Mouse (Mus musculus): ENCODE data around the gene Olfr394. TPM values are rescaled to one million over a fixed set of nuclear protein-coding genes. Genes with fewer than 3 reads are reported as not detected.
"Not testable (repeated sequence)": the region's sequence is repeated elsewhere in the genome, so short reads cannot be mapped to it uniquely, and the experiment has no call there.

The Olfr394 gene
- total RNA-seq (2017), result not detected in 2 replicates

DNA sequence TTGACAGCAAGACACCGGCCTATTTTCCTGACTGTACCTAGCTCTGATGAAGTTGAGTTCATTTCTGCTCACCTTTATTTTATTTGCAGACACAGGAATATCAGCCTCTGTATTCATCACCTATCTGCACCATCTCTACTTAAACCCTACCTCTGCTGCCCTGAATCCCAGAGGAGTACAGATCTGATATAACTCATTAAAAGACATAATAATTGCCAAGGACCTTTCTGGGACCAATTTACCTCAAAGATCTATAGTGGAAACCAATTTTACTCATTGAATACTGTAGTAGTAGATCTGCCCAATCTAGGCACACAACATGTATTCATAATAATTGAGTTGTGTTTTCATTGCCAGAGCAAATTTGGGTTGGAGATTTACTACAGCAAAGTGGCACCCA lies at the start of gene Olfr394:
Gene Olfr394, minus strand, starts transcription at position 101 of the 400 bp plus-strand sequence.
- no peak for ATAC-seq (replicated peaks in 1 of 2; ENCODE audit: insufficient read depth in 1 of 2, low FRiP score in 2 of 2, low TSS enrichment in 1 of 2, low read depth in 1 of 2, poor library complexity in 2 of 2, severe bottlenecking in 2 of 2)

DNA sequence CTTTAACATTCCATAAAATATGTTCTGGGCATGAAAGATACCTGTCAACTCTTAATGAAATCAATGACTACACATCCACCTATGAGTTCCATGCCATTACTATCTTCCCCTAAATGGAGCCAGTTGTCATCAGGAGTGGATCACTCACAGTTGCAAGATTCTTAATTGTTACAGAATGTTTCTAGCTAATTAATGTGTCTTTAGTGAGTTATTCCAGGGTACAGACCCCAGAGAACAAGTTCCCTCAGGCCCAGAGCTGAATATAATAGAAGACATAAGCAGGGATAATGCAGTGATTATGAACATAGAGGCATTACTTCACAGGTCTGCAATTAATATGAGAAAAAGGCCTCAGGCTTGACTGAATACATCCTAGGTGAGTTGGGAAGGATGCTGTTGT lies 45.8 kb upstream of the Olfr394 start, which contains the start of gene Olfr23:
Gene Olfr23, plus strand, starts transcription at position 301 of the 400 bp plus-strand sequence.
- ATAC-seq (replicated peaks in 1 of 2; ENCODE audit: insufficient read depth in 1 of 2, low FRiP score in 2 of 2, low TSS enrichment in 1 of 2, low read depth in 1 of 2, poor library complexity in 2 of 2, severe bottlenecking in 2 of 2), result no peak

DNA sequence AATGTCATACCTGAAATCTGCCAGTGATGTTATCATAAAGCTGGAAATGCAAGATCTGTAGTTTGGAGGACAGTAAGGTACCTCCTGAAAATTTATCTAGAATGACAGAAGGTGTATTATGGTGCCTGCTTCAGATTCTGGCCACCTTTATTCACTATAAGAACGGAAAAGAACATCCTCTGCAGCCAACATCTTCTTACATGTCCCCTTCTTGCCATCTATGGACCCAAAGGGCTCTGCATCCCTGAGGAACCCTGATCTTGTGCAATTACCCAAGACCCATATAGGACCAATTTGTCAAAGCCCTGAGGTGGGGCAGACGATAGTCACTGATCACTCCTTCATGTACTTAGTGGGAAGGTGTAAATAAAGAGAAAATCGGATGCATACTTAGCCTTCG lies 18.6 kb upstream of the Olfr394 start, which contains the start of gene Olfr395:
Gene Olfr395, minus strand, starts transcription at position 101 of the 400 bp plus-strand sequence.
- not testable (repeated sequence) for ATAC-seq (replicated peaks in 1 of 2; ENCODE audit: insufficient read depth in 1 of 2, low FRiP score in 2 of 2, low TSS enrichment in 1 of 2, low read depth in 1 of 2, poor library complexity in 2 of 2, severe bottlenecking in 2 of 2)

DNA sequence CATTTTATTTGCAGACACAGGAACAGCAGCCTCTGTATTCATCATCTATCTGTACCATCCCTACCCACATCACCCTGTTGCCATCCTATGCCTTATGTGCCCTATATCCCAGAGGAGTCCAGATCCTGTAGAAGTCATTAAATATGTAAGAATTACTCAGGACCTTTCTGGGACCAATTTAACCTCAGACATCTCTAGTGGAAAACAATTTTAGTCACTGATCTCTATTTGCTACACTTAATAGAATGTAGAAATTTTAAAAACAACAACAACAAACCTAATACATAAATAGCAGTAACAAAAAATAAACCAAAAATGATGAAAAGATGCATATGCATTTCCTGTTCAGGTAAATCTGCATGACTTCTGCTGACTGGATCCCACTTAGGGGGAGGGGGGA lies 39.2 kb downstream of the Olfr394 start, which contains the start of gene Olfr393:
Gene Olfr393, minus strand, starts transcription at position 101 of the 400 bp plus-strand sequence.
- no peak for ATAC-seq (replicated peaks in 1 of 2; ENCODE audit: insufficient read depth in 1 of 2, low FRiP score in 2 of 2, low TSS enrichment in 1 of 2, low read depth in 1 of 2, poor library complexity in 2 of 2, severe bottlenecking in 2 of 2)

Other genes starting within 250 kb of the Olfr394 start
- not detected in 2 replicates for gene Zfp735, start 202.0 kb downstream of the Olfr394 start, total RNA-seq (2017)
- gene Olfr389, start 110.1 kb downstream of the Olfr394 start, total RNA-seq (2017), result not detected in 2 replicates
- not detected in 2 replicates for gene Olfr390, start 107.8 kb downstream of the Olfr394 start, total RNA-seq (2017)
- gene Olfr391-ps, start 87.7 kb downstream of the Olfr394 start, total RNA-seq (2017), result not detected in 2 replicates
- not detected in 2 replicates for gene Olfr392, start 73.7 kb downstream of the Olfr394 start, total RNA-seq (2017)
- not detected in 2 replicates for gene Olfr393, start 39.3 kb downstream of the Olfr394 start, total RNA-seq (2017)
- not detected in 2 replicates for gene Olfr395, start 18.5 kb upstream of the Olfr394 start, total RNA-seq (2017)
- not detected in 2 replicates for gene Olfr23, start 45.9 kb upstream of the Olfr394 start, total RNA-seq (2017)
- gene Olfr397, start 70.0 kb upstream of the Olfr394 start, total RNA-seq (2017), result not detected in 2 replicates
- gene Olfr398, start 99.6 kb upstream of the Olfr394 start, total RNA-seq (2017), result not detected in 2 replicates
- not detected in 2 replicates for gene Olfr139, start 165.8 kb upstream of the Olfr394 start, total RNA-seq (2017)
- gene Olfr399, start 165.8 kb upstream of the Olfr394 start, total RNA-seq (2017), result not detected in 2 replicates
- gene Zfp616, start 179.2 kb upstream of the Olfr394 start, total RNA-seq (2017), result not detected in 2 replicates
- not detected in 2 replicates for gene Olfr401, start 222.9 kb upstream of the Olfr394 start, total RNA-seq (2017)

Data from hematopoietic stem cell, adult 5-6 weeks (primary cell).